Mouse (Mus musculus) limb, embryonic 15.5 days (tissue): ENCODE data around the gene Tlnrd1. TPM values are rescaled to one million over a fixed set of nuclear protein-coding genes. Genes with fewer than 3 reads are reported as not detected.

ENCODE experiments used
- ATAC-seq: fragments of 200-750 bp; cut with Nextera tagmentation; 2 replicates; pipeline ENCODE4 v1.8.0; 2017; ENCODE audit warnings: low read depth, moderate TSS enrichment; ENCODE audit not compliant: insufficient number of reproducible peaks, low FRiP score, low TSS enrichment
- H3K27ac ChIP-seq: fragments of 300-500 bp; sonication (generic); 2 replicates; pipeline ENCODE4 v1.5.1; 2015; ENCODE audit warnings: moderate library complexity, mild to moderate bottlenecking, inconsistent platforms
- H3K27me3 ChIP-seq: fragments of 300-500 bp; sonication (generic); 2 replicates; pipeline ENCODE4 v1.6.1; 2015; ENCODE audit warnings: inconsistent platforms
- H3K36me3 ChIP-seq: fragments of 300-500 bp; sonication (generic); 2 replicates; pipeline ENCODE4 v1.6.1; 2015; ENCODE audit warnings: inconsistent platforms
- H3K4me1 ChIP-seq: fragments of 300-500 bp; sonication (generic); 2 replicates; pipeline ENCODE4 v1.6.1; 2015; ENCODE audit warnings: inconsistent platforms
- H3K4me2 ChIP-seq: fragments of 300-500 bp; sonication (generic); 2 replicates; pipeline ENCODE4 v1.6.1; 2015; ENCODE audit warnings: mild to moderate bottlenecking, inconsistent platforms
- H3K4me3 ChIP-seq: fragments of 300-500 bp; sonication (generic); 2 replicates; pipeline ENCODE4 v1.5.1; 2015; ENCODE audit warnings: mild to moderate bottlenecking, inconsistent platforms
- H3K9ac ChIP-seq: fragments of 300-500 bp; sonication (generic); 2 replicates; pipeline ENCODE4 v1.6.1; 2015; ENCODE audit warnings: inconsistent platforms
- H3K9me3 ChIP-seq: fragments of 300-500 bp; sonication (generic); 2 replicates; pipeline ENCODE4 v1.6.1; 2016; ENCODE audit warnings: inconsistent platforms
- WGBS: fragments of 180-500 bp; shearing (Covaris S2); methylation state at CpG from one replicate; pipeline ENCODE4 v1.1.7; 2015; 5-methylcytosine and 5-hydroxymethylcytosine counted together
- polyA plus RNA-seq: library from polyadenylated mRNA; unstranded; fragments of >200 nt; fragmentation: Nextera tagmentation; extraction: Ambion mirVana; gene quantifications from 2 replicates; pipeline ENCODE4 v1.2.1, GENCODE M21; 2015

Gene Tlnrd1
- polyA plus RNA-seq, 1 experiment from 2014 or later, result 9.7 TPM

GRCm38 (mm10) chr7:83882633-83883275 is 1.4 kb downstream of the Tlnrd1 start:
- H3K27me3 ChIP-seq, result no peaks in the 10 kb centered on the region
- peak overlapping the region; percentile 93 for H3K27ac ChIP-seq
- H3K9me3 ChIP-seq, result no peaks in the 10 kb centered on the region
- H3K4me2 ChIP-seq, result peak overlapping the region; percentile 96
- no peak; the same call in 1 of the 2 replicates for ATAC-seq
- WGBS, result 15% methylated on average over 56 of the region's 56 CpGs
- H3K9ac ChIP-seq, result peak overlapping the region; percentile 81
- peak overlapping the region; percentile 71 for H3K4me3 ChIP-seq
- peaks cover 11% of the 10 kb centered on the region; the same call in 1 of the 2 replicates for H3K36me3 ChIP-seq
- peaks cover 42% of the 10 kb centered on the region for H3K4me1 ChIP-seq

DNA sequence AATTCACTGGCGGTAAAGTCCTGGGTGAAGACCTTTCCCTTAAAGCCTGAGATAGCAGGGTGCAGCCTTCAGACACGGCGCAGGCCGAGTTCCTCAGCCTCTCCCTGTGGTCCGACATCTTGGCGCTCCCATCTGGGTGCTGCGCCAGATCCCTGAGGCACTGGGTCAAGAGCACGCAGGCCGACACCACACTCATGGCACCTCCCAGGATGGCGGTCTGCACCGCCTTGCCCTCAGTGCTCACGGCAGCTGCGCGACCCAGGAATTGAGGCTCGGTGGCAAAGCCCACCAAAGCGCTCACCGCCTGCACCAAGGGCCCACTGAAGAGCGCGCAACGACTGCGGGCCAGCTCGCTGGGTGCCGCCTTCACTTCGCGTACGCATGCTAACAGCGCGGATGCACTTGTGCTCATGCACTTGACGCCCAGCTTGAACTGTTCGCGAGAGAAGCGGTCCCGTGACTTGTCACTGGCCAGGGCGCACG is 1.9 kb downstream of the Tlnrd1 start:
- H3K4me2 ChIP-seq, result peak overlapping the region; percentile 96
- 0 out of 2 replicates have a peak overlapping the region, but pooled peaks have one; percentile 93 for H3K27ac ChIP-seq
- H3K4me1 ChIP-seq, result peaks cover 43% of the 10 kb centered on the region
- H3K9ac ChIP-seq, result no peak overlapping the region; the same call in 1 of the 2 replicates
- H3K36me3 ChIP-seq, result peaks cover 14% of the 10 kb centered on the region; the same call in 1 of the 2 replicates
- ATAC-seq, result no peak
- no peaks in the 10 kb centered on the region for H3K27me3 ChIP-seq
- H3K4me3 ChIP-seq, result peak overlapping the region; percentile 71
- no peaks in the 10 kb centered on the region for H3K9me3 ChIP-seq
- WGBS, result 86% methylated on average over 35 of the region's 35 CpGs

GRCm38 (mm10) chr7:83878676-83879448 is 5.2 kb downstream of the Tlnrd1 start:
- no peak for ATAC-seq
- Histone ChIP-seq H3K4me2 (no peak overlapping the region), H3K9me3 (no peaks in the 10 kb centered on the region), H3K4me1 (peaks cover 32% of the 10 kb centered on the region), H3K4me3 (no peak overlapping the region), H3K27ac (no peak overlapping the region), H3K36me3 (peaks cover 24% of the 10 kb centered on the region), H3K9ac (no peak overlapping the region), H3K27me3 (no peaks in the 10 kb centered on the region)
- 34% methylated on average over 5 of the region's 5 CpGs for WGBS

DNA sequence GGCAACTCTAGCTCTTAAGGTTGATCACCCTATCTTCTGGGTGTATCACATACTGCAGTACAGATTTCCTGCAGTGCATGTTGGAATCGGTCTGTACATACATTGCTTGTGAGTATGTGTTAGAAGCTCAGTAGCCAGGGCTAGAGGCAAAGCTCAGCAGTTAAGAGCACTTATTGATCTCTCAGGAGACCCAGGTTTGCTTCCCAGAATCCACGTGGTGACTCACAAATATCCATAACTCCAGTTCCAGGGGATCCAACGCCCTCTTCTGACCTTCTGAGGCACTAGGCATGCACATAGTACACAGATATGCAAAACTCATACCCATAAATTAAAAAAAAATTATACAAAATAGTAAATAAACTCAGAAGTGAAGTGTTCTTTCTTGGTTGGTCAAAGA is 7.0 kb downstream of the Tlnrd1 start:
- H3K4me3 ChIP-seq, result no peak overlapping the region
- H3K9ac ChIP-seq, result no peak overlapping the region
- H3K36me3 ChIP-seq, result peaks cover 20% of the 10 kb centered on the region; the same call in 1 of the 2 replicates

DNA sequence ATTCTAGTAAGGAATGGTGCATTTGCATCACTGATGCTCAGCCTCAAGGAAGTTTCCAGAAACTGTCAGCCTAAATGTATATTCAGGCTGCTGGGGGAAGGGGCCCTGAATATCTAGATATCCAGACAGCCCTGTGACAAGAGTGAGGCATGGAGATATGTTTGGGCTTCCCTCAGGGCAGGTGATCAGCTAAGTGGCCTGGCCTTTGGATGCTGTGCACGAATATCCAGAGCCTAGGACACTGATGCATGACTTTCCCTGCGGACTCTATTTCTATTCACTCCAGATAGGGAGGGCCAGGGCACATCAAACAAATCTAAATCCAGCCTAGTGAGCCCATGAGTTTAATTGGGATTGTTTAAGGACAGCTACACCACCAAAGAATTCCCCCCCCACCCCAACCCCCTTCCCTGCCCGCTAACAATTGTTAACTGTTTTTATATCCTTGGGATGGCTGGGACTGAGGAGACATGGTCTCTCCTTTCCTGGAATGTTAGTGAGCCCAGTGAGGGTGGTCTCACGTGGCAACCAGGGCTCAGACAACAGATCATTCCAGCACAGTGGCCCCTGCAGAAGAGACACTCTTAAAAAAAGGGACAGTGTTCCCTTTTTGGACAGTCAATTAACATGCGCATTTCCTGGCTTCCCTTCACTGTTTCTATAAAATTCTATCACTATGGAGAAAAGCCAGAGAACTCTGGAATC is 14.1 kb downstream of the Tlnrd1 start:
- no peak for ATAC-seq
- WGBS, result 44% methylated on average over 5 of the region's 5 CpGs
- Histone ChIP-seq H3K9me3 (no peaks in the 10 kb centered on the region), H3K4me2 (no peak overlapping the region), H3K4me1 (no peaks in the 10 kb centered on the region), H3K36me3 (no peaks in the 10 kb centered on the region), H3K4me3 (no peak overlapping the region), H3K27ac (no peak overlapping the region), H3K9ac (no peak overlapping the region), H3K27me3 (no peaks in the 10 kb centered on the region)

More for the DNA sequence above, 7.0 kb downstream of the Tlnrd1 start:
- Histone ChIP-seq H3K4me1 (peaks cover 23% of the 10 kb centered on the region), H3K27ac (no peak overlapping the region), H3K4me2 (no peak overlapping the region), H3K9me3 (no peaks in the 10 kb centered on the region), H3K27me3 (no peaks in the 10 kb centered on the region)
- no peak for ATAC-seq
- 65% methylated on average over 3 of the region's 3 CpGs for WGBS

- H3K27me3 ChIP-seq, result no peaks in the 10 kb centered on the region
- no peak for ATAC-seq
- H3K36me3 ChIP-seq, result no peaks in the 10 kb centered on the region
- H3K27ac ChIP-seq, result no peak overlapping the region
- H3K4me2 ChIP-seq, result no peak overlapping the region
- no peak overlapping the region for H3K4me3 ChIP-seq
- no peak overlapping the region for H3K9ac ChIP-seq
- H3K4me1 ChIP-seq, result no peaks in the 10 kb centered on the region
- H3K9me3 ChIP-seq, result no peaks in the 10 kb centered on the region
- 73% methylated on average over 3 of the region's 3 CpGs for WGBS
These were observed 15.9 kb downstream of the Tlnrd1 start for GRCm38 (mm10) chr7:83868200-83868599.

DNA sequence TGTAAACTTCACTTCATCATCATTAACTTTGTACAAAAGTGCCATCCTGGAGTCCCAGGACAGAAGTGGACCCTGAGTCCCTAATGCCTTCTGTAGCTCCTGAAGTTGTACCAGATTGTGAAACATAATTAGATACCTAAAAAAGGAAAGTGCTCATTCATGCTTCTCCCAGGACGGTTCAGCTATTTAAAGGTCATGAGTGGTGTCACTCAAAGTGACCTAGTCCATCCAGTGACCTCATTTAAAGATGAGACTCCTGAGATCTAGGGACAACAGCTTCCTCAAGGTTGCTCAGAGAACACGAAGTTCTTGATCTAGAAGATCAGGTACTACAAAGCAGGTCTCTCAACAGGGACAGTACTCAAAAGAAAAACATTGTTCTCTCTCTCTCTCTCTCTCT is 20.6 kb downstream of the Tlnrd1 start:
- Histone ChIP-seq H3K36me3 (no peaks in the 10 kb centered on the region), H3K4me2 (no peak overlapping the region), H3K9ac (no peak overlapping the region), H3K27ac (no peak overlapping the region), H3K9me3 (no peaks in the 10 kb centered on the region), H3K4me3 (no peak overlapping the region), H3K4me1 (no peaks in the 10 kb centered on the region), H3K27me3 (no peaks in the 10 kb centered on the region)
- WGBS, result 54% methylated on average over 2 of the region's 2 CpGs
- ATAC-seq, result no peak

DNA sequence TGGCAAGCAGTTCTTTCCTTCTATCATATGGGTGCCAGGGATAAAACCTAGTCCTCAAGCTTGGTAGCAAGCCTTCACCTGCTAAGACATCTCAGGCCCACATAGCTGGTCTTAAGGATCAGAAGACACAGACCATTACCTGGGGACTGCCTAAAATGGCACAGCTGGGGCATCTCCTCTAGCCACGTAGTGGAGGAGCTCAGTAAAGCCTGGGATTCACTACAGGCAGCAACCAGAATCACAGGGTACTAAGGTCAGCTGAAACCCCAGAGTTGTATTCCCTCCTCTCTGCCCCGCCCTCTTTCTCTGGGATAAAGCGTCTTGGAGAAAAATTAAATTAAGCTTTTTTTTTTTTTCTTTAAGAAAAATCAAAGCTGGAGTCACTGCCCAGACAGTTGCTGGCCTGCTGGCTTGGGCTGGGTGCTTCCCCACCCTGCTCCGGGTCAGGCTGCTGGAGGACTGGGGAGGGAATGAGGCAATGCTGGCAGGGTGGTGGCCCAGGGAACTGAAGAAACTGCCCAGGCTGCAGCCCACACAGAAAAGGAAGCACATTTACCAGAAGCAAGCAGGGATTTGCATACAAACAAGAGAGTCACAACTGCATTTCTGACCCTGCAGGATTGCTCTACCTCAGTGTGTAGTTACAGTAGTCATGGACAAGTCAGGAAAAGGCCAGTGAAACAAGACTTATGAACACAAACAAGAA is 24.6 kb downstream of the Tlnrd1 start:
- no peak overlapping the region for H3K9ac ChIP-seq
- H3K27me3 ChIP-seq, result no peaks in the 10 kb centered on the region
- H3K4me1 ChIP-seq, result peaks cover 4% of the 10 kb centered on the region; the same call in 1 of the 2 replicates
- no peak overlapping the region for H3K4me2 ChIP-seq
- no peaks in the 10 kb centered on the region for H3K9me3 ChIP-seq
- 71% methylated on average over 4 of the region's 4 CpGs for WGBS
- H3K36me3 ChIP-seq, result no peaks in the 10 kb centered on the region
- no peak for ATAC-seq
- H3K4me3 ChIP-seq, result no peak overlapping the region
- no peak overlapping the region for H3K27ac ChIP-seq

DNA sequence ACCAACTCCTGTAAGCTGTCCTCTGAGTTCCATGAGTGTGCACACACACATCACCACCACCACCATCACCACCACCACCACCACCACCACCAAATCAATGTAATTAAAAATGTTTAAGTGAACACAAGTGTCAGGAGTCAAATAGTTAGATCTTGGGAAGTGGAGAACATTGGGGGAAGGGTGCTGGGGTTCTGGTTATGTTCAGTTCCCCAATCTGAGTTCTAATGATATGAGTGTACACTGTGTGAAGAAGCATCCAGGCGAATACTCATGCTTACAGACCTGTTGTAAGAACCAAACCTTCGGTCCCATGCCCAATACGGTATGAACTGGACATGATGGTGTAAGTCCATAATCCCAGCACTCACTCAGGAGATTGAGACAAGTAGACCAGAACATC is 26.2 kb downstream of the Tlnrd1 start:
- Histone ChIP-seq H3K9me3 (no peaks in the 10 kb centered on the region), H3K4me2 (no peak overlapping the region), H3K9ac (no peak overlapping the region), H3K4me3 (no peak overlapping the region), H3K27ac (no peak overlapping the region), H3K36me3 (no peaks in the 10 kb centered on the region), H3K27me3 (no peaks in the 10 kb centered on the region), H3K4me1 (peaks cover 4% of the 10 kb centered on the region; the same call in 1 of the 2 replicates)
- no peak for ATAC-seq
- WGBS, result 91% methylated on average over 3 of the region's 3 CpGs

GRCm38 (mm10) chr7:83857208-83857488 is 27.0 kb downstream of the Tlnrd1 start:
- Histone ChIP-seq H3K4me1 (peaks cover 8% of the 10 kb centered on the region), H3K36me3 (no peaks in the 10 kb centered on the region), H3K9me3 (no peaks in the 10 kb centered on the region), H3K27ac (no peak overlapping the region), H3K27me3 (no peaks in the 10 kb centered on the region), H3K4me3 (no peak overlapping the region), H3K9ac (no peak overlapping the region), H3K4me2 (no peak overlapping the region)
- ATAC-seq, result no peak
- 80% methylated on average over 2 of the region's 2 CpGs for WGBS

GRCm38 (mm10) chr7:83856353-83857207 is 27.5 kb downstream of the Tlnrd1 start:
- 59% methylated on average over 9 of the region's 9 CpGs for WGBS
- Histone ChIP-seq H3K9ac (no peak overlapping the region), H3K9me3 (no peaks in the 10 kb centered on the region), H3K4me2 (no peak overlapping the region), H3K4me3 (no peak overlapping the region), H3K27ac (no peak overlapping the region), H3K36me3 (no peaks in the 10 kb centered on the region), H3K4me1 (peaks cover 12% of the 10 kb centered on the region), H3K27me3 (no peaks in the 10 kb centered on the region)
- no peak for ATAC-seq
